Mouse (Mus musculus): ENCODE results near the gene S1pr5.
"Not testable (repeated sequence)": the region's sequence is repeated elsewhere in the genome, so short reads cannot be mapped to it uniquely, and the experiment has no call there.

DNA sequence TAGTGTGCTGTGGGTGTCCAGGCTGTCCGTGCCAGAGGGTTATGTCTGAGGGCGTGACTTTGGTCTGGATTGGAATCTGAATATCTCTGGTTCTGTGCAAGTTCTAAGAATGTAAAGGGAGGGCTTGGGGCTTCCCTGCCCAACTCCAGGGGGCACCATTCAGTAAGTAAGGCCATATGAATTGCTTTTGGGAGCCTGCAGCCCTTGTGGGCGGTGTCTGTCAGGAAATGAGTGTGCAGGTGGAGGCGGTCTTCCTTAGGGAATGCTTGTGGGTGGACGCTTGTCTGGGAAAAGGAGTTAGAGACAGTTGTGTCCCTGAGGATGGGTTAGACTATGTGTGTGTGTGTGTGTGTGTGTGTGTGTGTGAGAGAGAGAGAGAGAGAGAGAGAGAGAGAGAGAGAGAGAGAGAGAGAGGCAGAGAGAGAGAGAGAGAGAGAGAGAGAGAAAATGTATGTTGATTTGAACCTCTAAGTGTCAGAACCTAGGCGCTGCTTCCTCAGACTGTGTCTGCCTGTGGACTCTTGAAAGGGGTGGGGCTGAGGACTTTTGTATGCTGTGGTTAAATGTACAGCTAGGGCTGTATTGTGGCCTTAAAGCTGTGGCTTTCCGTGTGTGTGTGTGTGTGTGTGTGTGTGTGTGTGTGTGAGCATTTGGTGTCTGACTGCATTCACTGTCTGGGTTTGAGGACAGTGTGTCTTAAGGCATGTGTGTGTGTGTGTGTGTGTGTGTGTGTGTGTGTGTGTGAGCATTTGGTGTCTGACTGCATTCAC, 52.3 kb downstream of the S1pr5 start:
- TF ChIP-seq CTCF (IDR thresholded peaks at IDR 0.05; ENCODE audit: extremely low read depth, insufficient read depth, low read length), result peak; percentile 21; the same call in 1 of the 2 replicates
- not testable (repeated sequence) for TF ChIP-seq POLR2A (IDR thresholded peaks at IDR 0.05; ENCODE audit: extremely low read depth, insufficient read depth, low read length)

All from cortical plate, adult 2 months (tissue).